Mouse (Mus musculus): ENCODE results near the gene Mmp17. TPM values are rescaled to one million over a fixed set of nuclear protein-coding genes. Genes with fewer than 3 reads are reported as not detected.

Gene Mmp17
- polyA plus RNA-seq, 1 experiment from 2014 or later, result 1.1 TPM

- H3K36me3 ChIP-seq (ENCODE audit: control insufficient read depth, insufficient read depth, low read length), result no peaks in the 10 kb centered on the region
- H3K4me2 ChIP-seq (ENCODE audit: low read length), result no peak overlapping the region
- no peak overlapping the region for H3K9ac ChIP-seq (ENCODE audit: low read length)
- H3K27ac ChIP-seq (replicated peaks in 1 of 2; ENCODE audit: control insufficient read depth in 1 of 2, insufficient read depth in 1 of 2, low read depth in 2 of 2, low read length in 2 of 2), result no peak overlapping the region
- H3K4me3 ChIP-seq (ENCODE audit: control insufficient read depth in 1 of 2, insufficient read depth in 1 of 2, low read depth in 1 of 2, low read length in 2 of 2), result no peak overlapping the region
- H3K4me1 ChIP-seq (ENCODE audit: control insufficient read depth in 2 of 2, insufficient read depth in 2 of 2, low read length in 2 of 2), result no peaks in the 10 kb centered on the region
- no peaks in the 10 kb centered on the region for H3K9me3 ChIP-seq (ENCODE audit: control insufficient read depth, low read length)
- 56% methylated on average over 12 of the region's 12 CpGs for WGBS
- no peak for ATAC-seq (ENCODE audit: insufficient number of reproducible peaks, insufficient read depth, low FRiP score, low read depth)
- H3K27me3 ChIP-seq (ENCODE audit: control insufficient read depth, insufficient read depth, low read length), result peaks cover 31% of the 10 kb centered on the region
Measured at GRCm38 (mm10) chr5:129578201-129578600, 5.8 kb upstream of the Mmp17 start.

- Histone ChIP-seq H3K4me2 (ENCODE audit: low read length) (no peak overlapping the region), H3K9ac (ENCODE audit: low read length) (no peak overlapping the region), H3K4me3 (ENCODE audit: control insufficient read depth in 1 of 2, insufficient read depth in 1 of 2, low read depth in 1 of 2, low read length in 2 of 2) (no peak overlapping the region), H3K27me3 (ENCODE audit: control insufficient read depth, insufficient read depth, low read length) (peaks cover 37% of the 10 kb centered on the region), H3K9me3 (ENCODE audit: control insufficient read depth, low read length) (no peaks in the 10 kb centered on the region), H3K36me3 (ENCODE audit: control insufficient read depth, insufficient read depth, low read length) (no peaks in the 10 kb centered on the region), H3K27ac (replicated peaks in 1 of 2; ENCODE audit: control insufficient read depth in 1 of 2, insufficient read depth in 1 of 2, low read depth in 2 of 2, low read length in 2 of 2) (no peak overlapping the region), H3K4me1 (ENCODE audit: control insufficient read depth in 2 of 2, insufficient read depth in 2 of 2, low read length in 2 of 2) (peaks cover 0 to 11% of the 10 kb centered on the region in 2 experiments; a peak in 2 of 4 replicates)
- no peak for ATAC-seq (ENCODE audit: insufficient number of reproducible peaks, insufficient read depth, low FRiP score, low read depth)
- WGBS, result 3% methylated on average over 6 of the region's 6 CpGs
Measured at GRCm38 (mm10) chr5:129580046-129580445, 3.9 kb upstream of the Mmp17 start.

- Histone ChIP-seq H3K36me3 (ENCODE audit: control insufficient read depth, insufficient read depth, low read length) (no peaks in the 10 kb centered on the region), H3K4me1 (ENCODE audit: control insufficient read depth in 2 of 2, insufficient read depth in 2 of 2, low read length in 2 of 2) (peaks cover 0 to 16% of the 10 kb centered on the region in 2 experiments; a peak in 3 of 4 replicates), H3K9ac (ENCODE audit: low read length) (no peak overlapping the region), H3K27ac (replicated peaks in 1 of 2; ENCODE audit: control insufficient read depth in 1 of 2, insufficient read depth in 1 of 2, low read depth in 2 of 2, low read length in 2 of 2) (no peak overlapping the region), H3K9me3 (ENCODE audit: control insufficient read depth, low read length) (no peaks in the 10 kb centered on the region), H3K4me2 (ENCODE audit: low read length) (no peak overlapping the region), H3K4me3 (ENCODE audit: control insufficient read depth in 1 of 2, insufficient read depth in 1 of 2, low read depth in 1 of 2, low read length in 2 of 2) (no peak overlapping the region), H3K27me3 (ENCODE audit: control insufficient read depth, insufficient read depth, low read length) (peaks cover 43% of the 10 kb centered on the region)
- ATAC-seq (ENCODE audit: insufficient number of reproducible peaks, insufficient read depth, low FRiP score, low read depth), result no peak
- WGBS, result 52% methylated on average over 9 of the region's 9 CpGs
Measured at GRCm38 (mm10) chr5:129580572-129580971, 3.4 kb upstream of the Mmp17 start.

- Histone ChIP-seq H3K9me3 (ENCODE audit: control insufficient read depth, low read length) (no peaks in the 10 kb centered on the region), H3K4me1 (ENCODE audit: control insufficient read depth in 2 of 2, insufficient read depth in 2 of 2, low read length in 2 of 2) (peaks cover 0 to 20% of the 10 kb centered on the region in 2 experiments; a peak in 3 of 4 replicates), H3K27ac (replicated peaks in 1 of 2; ENCODE audit: control insufficient read depth in 1 of 2, insufficient read depth in 1 of 2, low read depth in 2 of 2, low read length in 2 of 2) (no peak overlapping the region), H3K36me3 (ENCODE audit: control insufficient read depth, insufficient read depth, low read length) (no peaks in the 10 kb centered on the region), H3K27me3 (ENCODE audit: control insufficient read depth, insufficient read depth, low read length) (peaks cover 46% of the 10 kb centered on the region), H3K4me3 (ENCODE audit: control insufficient read depth in 1 of 2, insufficient read depth in 1 of 2, low read depth in 1 of 2, low read length in 2 of 2) (no peak overlapping the region), H3K4me2 (ENCODE audit: low read length) (no peak overlapping the region), H3K9ac (ENCODE audit: low read length) (no peak overlapping the region)
- WGBS, result 50% methylated on average over 7 of the region's 7 CpGs
- no peak for ATAC-seq (ENCODE audit: insufficient number of reproducible peaks, insufficient read depth, low FRiP score, low read depth)
Measured at GRCm38 (mm10) chr5:129581015-129581414, 3.0 kb upstream of the Mmp17 start.

GRCm38 (mm10) chr5:129583331-129583730 lies 638 bp upstream of the Mmp17 start:
- Histone ChIP-seq H3K4me2 (ENCODE audit: low read length) (peak overlapping the region; percentile 100), H3K9ac (ENCODE audit: low read length) (peak overlapping the region; percentile 67), H3K27me3 (ENCODE audit: control insufficient read depth, insufficient read depth, low read length) (peaks cover 60% of the 10 kb centered on the region), H3K27ac (replicated peaks in 1 of 2; ENCODE audit: control insufficient read depth in 1 of 2, insufficient read depth in 1 of 2, low read depth in 2 of 2, low read length in 2 of 2) (no peak overlapping the region), H3K36me3 (ENCODE audit: control insufficient read depth, insufficient read depth, low read length) (no peaks in the 10 kb centered on the region), H3K9me3 (ENCODE audit: control insufficient read depth, low read length) (no peaks in the 10 kb centered on the region), H3K4me1 (ENCODE audit: control insufficient read depth in 2 of 2, insufficient read depth in 2 of 2, low read length in 2 of 2) (peaks cover 0 to 23% of the 10 kb centered on the region in 2 experiments; a peak in 3 of 4 replicates), H3K4me3 (ENCODE audit: control insufficient read depth in 1 of 2, insufficient read depth in 1 of 2, low read depth in 1 of 2, low read length in 2 of 2) (peak overlapping the region; percentile 69 to 72; a peak in 3 of 4 replicates)
- ATAC-seq (ENCODE audit: insufficient number of reproducible peaks, insufficient read depth, low FRiP score, low read depth), result no peak
- WGBS, result 5% methylated on average over 12 of the region's 12 CpGs

GRCm38 (mm10) chr5:129584583-129585541 lies 893 bp downstream of the Mmp17 start:
- Histone ChIP-seq H3K27me3 (ENCODE audit: control insufficient read depth, insufficient read depth, low read length) (peaks cover 65% of the 10 kb centered on the region), H3K27ac (replicated peaks in 1 of 2; ENCODE audit: control insufficient read depth in 1 of 2, insufficient read depth in 1 of 2, low read depth in 2 of 2, low read length in 2 of 2) (no peak overlapping the region)

GRCm38 (mm10) chr5:129586016-129586415 lies 2.0 kb downstream of the Mmp17 start:
- H3K9me3 ChIP-seq (ENCODE audit: control insufficient read depth, low read length), result no peaks in the 10 kb centered on the region
- peak overlapping the region; percentile 0 to 72; a peak in 3 of 4 replicates for H3K4me3 ChIP-seq (ENCODE audit: control insufficient read depth in 1 of 2, insufficient read depth in 1 of 2, low read depth in 1 of 2, low read length in 2 of 2)
- peak overlapping the region; percentile 100 for H3K4me2 ChIP-seq (ENCODE audit: low read length)
- H3K27ac ChIP-seq (replicated peaks in 1 of 2; ENCODE audit: control insufficient read depth in 1 of 2, insufficient read depth in 1 of 2, low read depth in 2 of 2, low read length in 2 of 2), result no peak overlapping the region
- peak overlapping the region; percentile 44; the same call in 1 of the 2 replicates for H3K9ac ChIP-seq (ENCODE audit: low read length)
- peaks cover 67% of the 10 kb centered on the region for H3K27me3 ChIP-seq (ENCODE audit: control insufficient read depth, insufficient read depth, low read length)
- ATAC-seq (ENCODE audit: insufficient number of reproducible peaks, insufficient read depth, low FRiP score, low read depth), result no peak; the same call in 1 of the 2 replicates
- WGBS, result 2% methylated on average over 16 of the region's 17 CpGs
- H3K36me3 ChIP-seq (ENCODE audit: control insufficient read depth, insufficient read depth, low read length), result no peaks in the 10 kb centered on the region
- H3K4me1 ChIP-seq (ENCODE audit: control insufficient read depth in 2 of 2, insufficient read depth in 2 of 2, low read length in 2 of 2), result peaks cover 0 to 23% of the 10 kb centered on the region in 2 experiments; a peak in 3 of 4 replicates

More at GRCm38 (mm10) chr5:129584583-129585541, 893 bp downstream of the Mmp17 start:
- Histone ChIP-seq H3K36me3 (ENCODE audit: control insufficient read depth, insufficient read depth, low read length) (no peaks in the 10 kb centered on the region), H3K4me3 (ENCODE audit: control insufficient read depth in 1 of 2, insufficient read depth in 1 of 2, low read depth in 1 of 2, low read length in 2 of 2) (peak overlapping the region; percentile 69 to 72), H3K9me3 (ENCODE audit: control insufficient read depth, low read length) (no peaks in the 10 kb centered on the region), H3K4me1 (ENCODE audit: control insufficient read depth in 2 of 2, insufficient read depth in 2 of 2, low read length in 2 of 2) (peaks cover 0 to 23% of the 10 kb centered on the region in 2 experiments; a peak in 3 of 4 replicates), H3K9ac (ENCODE audit: low read length) (peak overlapping the region; percentile 67), H3K4me2 (ENCODE audit: low read length) (peak overlapping the region; percentile 100)
- peak; percentile 4; the same call in 1 of the 2 replicates for ATAC-seq (ENCODE audit: insufficient number of reproducible peaks, insufficient read depth, low FRiP score, low read depth)
- WGBS, result under 1% methylated on average over 72 of the region's 76 CpGs

Data from heart, embryonic 14.5 days (tissue).